Mouse (Mus musculus) spleen, postnatal 10 days (tissue): ENCODE data around the gene Nck2.
A peak's percentile ranks its signal among the peaks of the same experiment; 100 is the strongest.

Source experiments
- DNase-seq, 2 experiments: peaks; one replicate each; pipeline ENCODE4 v3.0.0; 2021 to 2022; ENCODE audit warnings: low spot score in 2 of 2

Gene Nck2

DNA sequence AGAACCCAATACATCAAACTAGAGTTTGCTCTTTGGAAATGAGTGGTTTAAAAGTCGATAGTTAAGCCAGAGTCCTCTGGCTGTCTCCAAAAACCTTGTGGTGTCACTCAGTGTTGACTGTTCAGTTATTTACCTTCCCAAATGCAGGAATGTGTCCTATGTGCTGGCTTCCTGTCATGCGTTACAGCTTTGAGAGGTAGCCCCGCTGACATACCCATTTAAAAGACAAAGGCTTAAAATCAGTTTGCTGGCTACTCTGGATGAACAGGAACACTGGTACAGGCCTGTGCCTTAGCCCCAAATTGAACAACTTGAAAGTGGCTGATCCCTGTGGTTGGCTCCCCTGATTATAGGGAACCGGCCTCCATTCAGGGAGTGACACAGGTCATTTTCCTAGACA lies 126.7 kb downstream of the Nck2 start:
- no peak for DNase-seq

DNA sequence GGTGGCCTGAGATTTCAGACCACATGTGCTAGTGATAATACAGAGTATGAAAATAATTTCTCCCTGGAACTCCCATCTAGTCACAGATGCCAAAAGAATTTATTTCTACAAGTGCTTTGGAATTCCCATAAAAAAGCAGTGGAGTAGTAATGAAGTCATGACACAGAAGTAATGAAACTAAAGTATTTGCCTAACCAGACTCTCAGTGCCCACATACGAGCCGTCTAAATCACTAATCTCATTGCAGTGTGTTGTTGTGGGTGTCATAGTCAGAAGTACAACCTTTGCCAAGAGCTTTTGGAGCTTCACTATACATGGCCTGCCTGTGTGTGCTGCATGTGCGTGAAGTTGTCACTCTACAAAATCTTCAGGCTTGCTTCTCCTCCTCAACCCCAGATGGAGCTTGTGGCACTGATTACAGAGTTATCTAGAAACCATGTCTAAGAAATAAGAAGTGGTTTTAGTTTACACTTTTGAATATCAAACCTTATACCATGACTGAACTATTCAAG lies 130.5 kb downstream of the Nck2 start:
- DNase-seq = no peak

DNA sequence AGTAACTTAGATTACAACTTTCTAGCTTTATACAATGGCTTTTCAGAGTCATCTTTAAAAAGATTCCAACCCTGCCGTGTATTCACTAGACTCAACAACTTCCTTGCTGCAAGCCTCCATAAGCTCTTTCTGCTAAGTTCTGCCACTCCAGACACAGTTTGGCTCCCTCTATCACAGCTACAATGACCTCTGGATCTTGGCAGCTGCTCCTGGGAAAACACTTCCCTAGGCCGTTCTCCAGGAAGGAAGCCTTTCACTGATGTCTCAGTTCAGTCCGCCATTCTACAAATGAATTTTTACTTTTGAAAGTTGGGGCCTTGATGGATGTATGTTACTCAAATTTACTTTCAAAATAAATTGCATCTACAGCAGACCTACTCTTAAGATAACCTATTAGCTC lies 133.0 kb downstream of the Nck2 start:
- no peak for DNase-seq

DNA sequence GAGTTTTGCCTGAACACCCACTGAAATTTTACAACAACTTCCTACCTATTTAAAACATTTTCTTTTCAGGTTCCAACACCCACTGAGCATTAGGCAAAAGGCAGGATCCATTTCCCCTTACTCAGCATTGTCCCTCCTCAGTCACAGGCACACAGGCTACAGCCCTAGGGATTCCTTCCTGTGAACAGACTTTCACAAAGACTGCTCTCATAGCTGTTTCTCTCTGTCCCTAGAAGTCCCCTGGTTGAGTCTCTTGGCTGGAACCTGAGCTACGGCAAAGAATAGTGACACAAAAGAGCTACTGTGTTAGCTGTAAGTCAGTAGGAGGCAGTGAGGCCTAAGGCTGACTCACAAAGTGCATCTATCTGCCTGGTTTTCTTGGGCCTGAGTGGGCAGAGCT lies 139.2 kb downstream of the Nck2 start:
- no peak for DNase-seq

DNA sequence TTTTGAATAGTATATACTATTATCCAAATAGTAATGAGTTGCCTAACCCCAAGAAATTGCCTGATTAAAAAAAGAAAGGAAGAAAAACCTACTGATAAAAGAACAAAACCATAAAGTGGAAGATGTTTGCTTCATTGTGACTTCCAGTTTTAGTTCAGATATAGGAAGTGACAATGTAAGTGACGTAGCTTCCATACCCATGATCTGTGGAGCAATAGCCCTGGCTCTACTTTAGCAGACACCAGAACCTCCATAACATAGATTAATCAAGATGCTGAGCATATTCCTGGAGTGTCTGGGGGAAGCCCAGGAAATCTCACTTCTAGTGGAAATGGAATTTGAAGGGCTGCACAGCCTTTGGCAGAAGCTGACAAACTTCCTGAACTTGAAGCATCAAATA lies 144.6 kb downstream of the Nck2 start:
- DNase-seq = no peak

DNA sequence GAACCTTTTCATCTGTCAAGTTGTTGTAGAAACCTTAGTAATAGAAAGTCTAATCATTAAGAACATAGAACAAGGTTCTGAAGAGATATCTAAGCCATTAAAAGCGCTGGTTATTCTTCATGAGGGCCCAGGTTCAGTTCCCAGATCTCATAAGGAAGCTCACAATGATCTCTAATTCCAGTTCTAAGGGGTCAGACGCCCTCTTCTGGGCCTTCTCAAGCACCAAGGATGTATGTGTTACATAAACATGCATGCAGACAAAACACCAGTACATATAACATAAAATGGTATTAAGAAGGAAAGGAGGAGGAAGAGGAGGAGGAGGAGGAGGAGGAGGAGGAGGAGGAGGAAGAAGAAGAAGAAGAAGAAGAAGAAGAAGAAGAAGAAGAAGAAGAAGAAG lies 145.5 kb downstream of the Nck2 start:
- no peak for DNase-seq

DNA sequence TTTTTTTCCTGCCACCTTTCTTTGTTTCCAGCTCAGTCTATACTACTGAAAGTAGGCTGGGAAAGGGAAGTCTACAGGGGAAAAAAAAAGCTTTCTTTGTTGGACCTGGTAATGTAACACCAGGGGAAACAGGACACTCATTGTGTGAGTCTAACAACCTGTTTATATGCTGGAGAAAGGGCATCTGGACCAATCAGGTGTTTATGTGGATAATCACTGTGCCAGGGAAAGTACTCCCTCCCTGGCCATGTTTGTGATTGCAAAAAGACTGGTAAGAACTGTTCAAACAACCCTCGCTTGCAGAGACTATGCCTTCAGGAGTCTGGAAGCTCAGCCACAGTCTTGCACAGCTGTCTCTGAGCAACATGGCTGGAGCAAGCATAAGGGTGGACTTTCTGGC lies 146.3 kb downstream of the Nck2 start:
- peak in 1 of 2 experiments; percentile 17 for DNase-seq

DNA sequence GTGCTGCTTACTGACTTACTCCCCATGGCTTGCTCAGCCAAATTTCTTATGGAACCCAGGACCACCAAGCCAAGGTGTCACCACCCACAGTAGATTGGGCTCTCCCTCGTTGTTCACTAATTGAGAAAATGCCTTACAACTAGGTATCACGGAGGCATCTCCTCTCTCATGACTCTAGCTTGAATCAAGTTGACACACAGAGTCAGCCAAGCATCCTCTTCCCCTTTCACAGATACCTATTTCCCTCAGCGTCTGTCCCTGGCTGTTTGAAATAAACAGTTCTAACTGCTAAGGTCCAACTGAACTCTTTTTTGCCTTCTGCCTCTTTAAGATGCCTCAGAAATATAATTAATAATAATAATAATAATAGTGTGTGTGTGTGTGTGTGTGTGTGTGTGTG lies 148.7 kb downstream of the Nck2 start:
- no peak for DNase-seq

DNA sequence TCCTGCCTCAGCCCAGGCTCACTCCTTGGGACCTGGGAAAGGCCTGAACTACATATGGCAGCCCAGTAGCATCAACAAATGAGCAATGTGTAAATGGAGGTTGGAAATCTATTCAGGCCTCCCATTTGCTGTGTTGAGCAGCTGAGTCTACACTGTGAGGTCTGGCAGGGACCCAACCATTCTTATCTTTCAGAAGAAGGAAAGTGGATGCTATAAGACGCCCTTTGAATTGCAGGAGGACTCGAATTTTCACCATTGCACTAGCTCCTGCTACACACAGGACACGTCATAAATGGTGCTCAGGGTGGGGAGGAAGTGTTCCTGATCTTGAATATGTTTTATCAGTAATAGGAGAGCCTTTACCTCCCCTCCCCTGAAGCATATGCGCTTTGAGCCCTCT lies 150.4 kb downstream of the Nck2 start:
- DNase-seq = no peak

DNA sequence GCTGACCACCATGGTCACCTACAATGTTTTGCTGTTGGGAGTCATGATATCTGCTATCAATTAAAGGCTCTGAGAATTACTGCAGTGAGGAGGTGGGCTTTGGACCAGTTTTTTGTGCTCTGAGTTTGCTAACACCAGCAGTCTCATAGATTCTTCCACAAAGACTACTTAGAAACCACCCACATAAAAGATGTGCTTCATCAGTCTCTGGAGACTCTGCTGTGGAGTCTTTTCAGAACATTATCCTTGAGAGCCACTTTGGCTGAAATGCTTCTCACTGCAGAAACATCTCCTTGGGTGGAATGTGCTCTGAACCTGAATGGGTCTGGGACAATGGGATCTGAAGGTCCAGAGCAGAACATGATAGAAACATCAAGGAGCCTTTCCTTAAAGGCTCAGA lies 153.4 kb downstream of the Nck2 start:
- DNase-seq = no peak

DNA sequence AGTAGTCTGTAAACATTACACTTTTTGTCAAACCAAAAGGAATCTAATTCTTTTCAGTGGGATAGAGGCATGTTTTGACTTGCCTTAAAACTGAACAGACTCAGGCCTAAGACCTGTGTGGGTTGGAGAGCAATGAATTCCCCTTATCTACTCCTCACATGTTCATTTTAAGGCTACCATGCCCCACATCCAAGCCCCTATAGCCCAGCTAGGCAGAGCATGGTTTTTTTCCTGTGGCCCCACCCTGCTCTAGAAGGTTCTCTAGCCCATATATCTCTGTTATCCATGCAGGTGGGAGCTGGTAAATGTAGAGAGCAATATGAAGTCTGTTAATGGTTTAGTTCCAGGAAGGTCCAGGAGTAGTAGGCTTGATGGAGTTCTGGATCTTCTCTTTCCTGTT lies 155.1 kb downstream of the Nck2 start:
- DNase-seq = no peak

DNA sequence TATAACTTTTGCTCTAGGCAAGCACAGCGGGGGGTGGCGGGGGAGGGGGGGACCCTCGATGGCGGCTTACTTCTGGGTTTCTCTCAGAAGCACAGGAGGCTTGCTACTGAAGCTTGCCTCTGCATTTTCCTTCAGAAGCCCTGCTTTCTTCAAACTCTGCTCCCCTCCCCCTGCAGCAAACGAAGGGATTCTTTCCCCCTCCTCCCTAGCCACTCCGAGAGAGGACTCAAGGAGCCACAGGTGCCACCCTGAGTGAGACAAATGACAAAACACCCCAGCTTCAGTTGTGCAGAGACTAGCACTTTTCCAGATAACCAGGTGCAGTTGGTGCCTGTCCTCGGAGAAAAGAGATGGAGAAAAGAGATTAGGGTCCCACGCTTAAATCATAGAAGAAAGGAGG lies 156.7 kb downstream of the Nck2 start:
- DNase-seq = no peak

DNA sequence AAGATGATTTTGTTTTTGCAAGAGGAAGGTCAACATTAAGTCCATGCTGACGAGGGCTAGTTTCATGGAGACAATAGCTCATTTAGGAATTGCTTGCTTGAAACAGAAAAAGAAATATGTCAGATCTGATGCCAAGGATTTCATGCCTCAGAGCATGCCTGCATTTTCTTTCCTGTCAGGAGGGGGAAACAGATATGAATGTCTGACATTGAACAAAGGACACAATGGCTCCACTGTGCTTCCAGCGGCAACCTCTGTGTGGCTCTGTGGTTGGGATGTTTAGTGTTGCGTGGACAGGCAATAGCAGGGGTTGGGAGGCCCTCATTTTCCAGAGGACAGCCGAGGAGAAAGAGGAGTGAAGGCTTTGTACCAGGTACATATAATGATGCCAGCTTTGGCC lies 171.6 kb downstream of the Nck2 start:
- DNase-seq = no peak
